Mouse (Mus musculus): ENCODE data around the gene Akt3.

- TF ChIP-seq POLR2A (IDR thresholded peaks at IDR 0.05; ENCODE audit: insufficient read depth, low read length) = no peak
- TF ChIP-seq CTCF (IDR thresholded peaks at IDR 0.05; ENCODE audit: low read depth, low read length) = no peak
- TF ChIP-seq EP300 (IDR thresholded peaks at IDR 0.05; ENCODE audit: insufficient read depth, low read depth, low read length) = no peak
These were observed at the start of gene Akt3 for GRCm38 (mm10) chr1:177258034-177258342.
